Mouse (Mus musculus) thymus, postnatal 10 days (tissue): ENCODE results near the gene Gas2l1.

Source experiments
- DNase-seq, 2 experiments: peaks; one replicate each; pipeline ENCODE4 v3.0.0; 2021; ENCODE audit warnings: low spot score in 2 of 2

The Gas2l1 gene

DNA sequence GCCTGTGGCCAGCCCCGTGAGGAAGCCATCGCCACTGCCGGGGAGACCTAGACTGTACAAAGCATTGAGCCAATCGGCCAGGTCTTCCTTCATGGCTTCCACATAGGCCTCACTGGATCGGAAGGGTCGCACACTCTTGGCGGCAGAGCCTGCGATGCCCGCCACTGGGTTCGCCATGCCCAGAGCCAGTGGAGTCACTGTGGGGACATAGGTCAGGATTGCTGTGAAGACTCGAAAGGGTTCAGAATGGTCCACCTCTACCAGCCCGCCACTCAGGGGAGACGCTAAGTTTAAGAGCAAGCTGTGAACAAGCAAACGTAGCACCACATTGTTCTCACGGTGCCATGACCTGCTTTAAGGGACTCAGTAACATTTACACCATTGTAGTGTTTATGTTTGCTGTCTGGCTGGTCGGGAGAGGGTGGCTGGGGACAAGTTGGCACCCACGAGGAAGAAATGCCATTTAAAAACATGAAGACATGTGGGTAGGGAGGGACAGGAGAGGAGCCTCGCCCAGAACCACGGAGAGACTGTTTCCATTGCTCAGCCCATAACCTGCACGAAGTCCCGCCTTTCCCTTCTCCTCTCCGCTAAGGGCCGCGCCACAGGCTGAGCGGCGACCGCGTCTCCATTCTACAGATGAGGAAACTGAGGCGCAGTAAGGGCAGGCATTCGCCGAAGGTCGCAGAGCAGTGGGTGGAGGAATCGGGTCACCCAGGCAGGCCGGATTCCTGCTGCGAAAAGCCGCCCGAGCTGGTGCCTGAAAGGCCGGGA is 658 bp downstream of the Gas2l1 start:
- no peak for DNase-seq

DNA sequence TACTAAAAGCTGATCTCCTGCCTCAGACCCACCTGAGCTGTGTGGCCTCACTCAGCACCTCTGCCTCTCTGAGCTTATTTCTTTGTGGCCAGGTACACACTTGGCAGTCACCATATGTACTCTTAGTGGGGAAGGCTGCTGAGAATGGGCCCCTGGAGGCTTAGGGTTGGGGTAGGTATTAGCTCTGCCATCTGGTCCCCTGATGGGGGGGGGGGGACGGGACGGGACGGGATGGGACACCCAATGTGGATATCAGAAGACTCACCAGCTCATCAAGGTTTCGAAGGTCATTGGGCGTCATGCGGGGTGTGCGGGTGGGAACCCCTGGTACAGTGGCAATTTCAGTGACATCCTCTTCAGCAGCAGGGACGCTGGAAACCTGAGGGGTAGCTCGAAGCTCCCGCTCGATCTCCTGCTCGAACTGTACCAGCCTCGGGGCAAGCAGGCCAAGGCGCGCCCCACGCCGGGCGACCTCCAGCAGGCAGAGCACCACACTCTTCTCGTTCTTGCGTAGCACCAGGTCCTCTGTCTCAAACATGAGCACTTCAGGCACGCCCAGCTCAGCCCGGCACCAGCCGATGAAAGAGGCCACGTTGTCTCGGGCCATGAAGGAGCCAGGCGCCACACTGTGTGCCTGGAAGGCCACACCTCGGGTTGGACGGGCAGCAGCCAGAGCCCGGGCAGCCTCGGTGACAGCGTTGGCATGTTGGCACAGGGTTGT is 1.4 kb downstream of the Gas2l1 start:
- DNase-seq, result no peak

DNA sequence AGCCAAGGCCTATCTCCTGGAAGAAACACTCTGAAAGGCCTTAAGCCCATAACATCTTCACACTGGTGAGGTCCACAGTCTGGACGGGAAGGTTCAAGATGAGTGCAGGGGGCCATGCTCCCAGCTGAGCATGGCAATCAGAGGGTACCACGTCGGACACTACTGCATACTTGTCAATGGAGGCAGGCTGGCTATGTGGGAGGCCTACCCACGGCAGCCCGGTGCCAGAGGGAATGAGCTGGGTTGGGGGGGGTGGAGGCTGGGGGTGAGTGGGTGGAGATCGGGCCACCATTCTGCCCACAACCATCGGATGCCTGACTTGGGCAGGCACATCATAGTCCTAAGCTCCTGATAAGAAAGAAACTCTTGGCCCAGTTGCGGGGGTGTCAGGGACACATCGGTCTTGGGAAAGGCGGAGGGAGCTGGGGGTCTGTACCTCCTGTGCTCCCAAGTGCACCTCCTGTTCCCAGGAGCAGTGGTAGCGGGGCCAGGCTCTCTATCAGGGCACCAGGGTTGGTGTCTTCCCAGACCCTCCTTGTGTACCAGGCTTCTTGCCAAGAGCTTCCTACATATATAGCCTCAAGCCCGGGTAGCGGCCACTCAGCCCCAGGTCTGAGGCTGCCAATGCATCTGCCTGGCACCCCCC is 2.1 kb downstream of the Gas2l1 start:
- no peak for DNase-seq

DNA sequence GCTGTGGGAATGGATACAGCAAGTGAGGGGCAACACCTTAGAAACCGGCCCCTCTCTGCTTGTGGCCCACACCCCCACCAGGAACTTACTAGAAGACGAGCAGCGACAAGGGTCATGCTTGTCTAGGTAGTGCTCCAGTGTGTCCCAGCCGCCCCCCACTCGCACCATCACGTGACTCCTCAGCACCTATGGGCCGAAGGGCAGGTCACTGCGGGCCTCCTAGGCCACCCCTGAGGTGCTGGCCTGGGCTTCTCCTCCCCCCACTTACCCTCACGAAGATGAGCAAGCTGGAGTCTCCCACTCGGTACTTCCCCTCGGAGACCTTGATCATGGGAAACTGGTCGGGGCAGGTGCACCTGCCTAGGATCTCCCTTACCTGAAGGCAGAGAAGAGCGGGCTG is 2.8 kb downstream of the Gas2l1 start:
- DNase-seq, result no peak

DNA sequence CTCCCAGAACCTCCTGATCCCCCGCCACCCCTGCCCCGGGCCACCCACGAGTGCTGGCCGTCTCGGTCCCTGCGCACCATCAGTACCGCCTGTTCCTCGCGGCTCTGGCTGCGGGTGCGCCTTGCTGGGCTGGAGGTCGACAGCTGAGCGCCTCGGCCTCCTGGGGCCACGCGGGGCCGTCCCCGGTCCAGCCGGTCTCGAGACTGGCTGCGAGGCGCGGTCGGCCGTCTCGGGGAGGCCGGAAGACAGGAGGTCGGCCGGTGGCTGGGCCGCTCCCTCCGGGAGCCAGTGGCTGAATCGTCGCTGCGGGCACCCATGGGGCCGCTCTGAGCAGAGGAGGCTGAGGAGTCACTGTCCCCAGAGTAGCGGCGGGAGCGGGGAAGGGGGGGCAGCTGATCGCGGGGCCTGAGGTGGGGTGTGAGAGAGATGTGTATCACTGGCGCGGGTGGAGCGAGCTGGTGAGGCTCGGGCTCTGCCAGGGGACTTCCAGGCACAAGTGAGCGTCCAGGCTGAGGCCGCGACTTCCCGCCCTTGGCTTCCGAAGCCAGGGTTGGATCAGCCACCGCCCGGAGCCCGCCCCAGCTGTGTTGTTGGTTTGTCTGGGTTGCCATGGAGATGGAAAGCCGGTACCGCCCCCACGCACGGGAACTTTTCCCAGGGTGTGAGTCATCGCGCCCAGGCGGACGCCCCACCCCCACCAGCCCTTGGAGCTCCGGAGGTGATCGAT is 3.6 kb downstream of the Gas2l1 start:
- peak; percentile 31 to 35 for DNase-seq

DNA sequence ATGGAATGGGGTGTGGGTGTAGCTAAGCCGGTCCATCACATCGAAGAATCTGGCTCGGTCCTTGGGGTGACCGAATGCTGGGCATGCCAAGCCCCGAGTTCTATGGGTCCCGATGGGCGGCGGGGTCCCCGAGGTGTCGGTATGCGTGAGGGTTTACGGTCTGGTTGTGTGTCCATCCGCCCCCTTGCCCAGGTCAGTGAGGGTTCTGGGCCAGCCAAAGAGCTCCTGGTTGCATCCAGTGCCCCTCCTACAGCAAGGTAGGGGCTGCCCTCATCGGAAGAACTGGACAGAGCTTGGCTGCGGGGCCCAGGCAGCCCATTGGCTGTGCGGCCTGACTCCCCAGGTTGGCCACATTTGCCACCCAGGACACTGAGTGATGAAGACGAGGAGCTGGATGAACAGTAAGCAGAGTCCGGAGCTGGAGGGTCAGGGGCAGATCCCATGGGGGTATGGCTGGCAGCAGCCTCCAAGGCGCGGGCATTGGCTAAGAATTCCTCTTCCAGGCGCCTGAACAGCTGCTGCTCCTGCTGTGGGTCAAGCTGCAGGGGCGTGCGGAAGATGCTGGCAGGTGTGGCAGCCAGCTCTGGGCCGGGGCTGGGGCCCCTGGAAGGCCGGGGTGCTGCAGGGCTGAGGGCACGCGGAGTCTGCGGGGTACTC is 4.2 kb downstream of the Gas2l1 start:
- no peak for DNase-seq

DNA sequence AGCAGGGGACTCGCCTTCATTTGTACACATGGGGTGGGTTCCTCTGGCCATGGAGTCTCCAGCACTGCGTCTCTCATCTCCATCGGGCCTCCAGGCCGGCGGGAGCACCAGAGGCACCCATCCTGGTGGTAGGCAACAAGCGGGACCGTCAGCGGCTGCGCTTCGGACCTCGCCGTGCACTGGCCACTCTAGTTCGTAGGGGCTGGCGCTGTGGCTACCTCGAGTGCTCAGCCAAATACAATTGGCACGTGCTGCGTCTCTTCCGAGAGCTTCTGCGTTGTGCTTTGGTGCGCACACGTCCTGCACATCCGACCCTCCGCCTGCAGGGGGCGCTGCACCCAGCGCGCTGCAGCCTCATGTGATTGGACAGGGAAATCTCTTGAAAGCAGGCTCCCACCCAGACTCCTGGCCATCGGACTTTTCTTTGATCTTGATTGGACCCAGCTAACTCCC is 5.4 kb downstream of the Gas2l1 start:
- DNase-seq, result no peak

DNA sequence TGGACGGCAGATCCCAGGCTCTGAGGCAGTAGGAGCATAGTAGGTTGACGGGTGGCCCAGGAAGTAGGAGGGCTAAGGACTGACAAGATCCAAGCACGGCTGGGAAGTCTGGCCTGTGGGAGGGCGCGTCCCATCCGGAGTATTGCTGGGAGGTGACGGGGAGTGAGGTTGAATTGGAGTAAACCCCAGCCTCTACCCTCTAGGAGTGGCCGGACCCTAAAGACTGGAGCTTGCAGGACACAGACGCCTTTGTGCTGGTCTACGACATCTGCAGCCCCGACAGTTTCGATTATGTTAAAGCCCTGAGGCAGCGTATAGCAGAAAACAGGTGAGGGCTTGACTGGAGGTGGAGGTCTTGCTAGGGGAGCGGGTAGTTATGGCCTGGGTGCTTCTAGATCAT is 5.9 kb downstream of the Gas2l1 start:
- no peak for DNase-seq

DNA sequence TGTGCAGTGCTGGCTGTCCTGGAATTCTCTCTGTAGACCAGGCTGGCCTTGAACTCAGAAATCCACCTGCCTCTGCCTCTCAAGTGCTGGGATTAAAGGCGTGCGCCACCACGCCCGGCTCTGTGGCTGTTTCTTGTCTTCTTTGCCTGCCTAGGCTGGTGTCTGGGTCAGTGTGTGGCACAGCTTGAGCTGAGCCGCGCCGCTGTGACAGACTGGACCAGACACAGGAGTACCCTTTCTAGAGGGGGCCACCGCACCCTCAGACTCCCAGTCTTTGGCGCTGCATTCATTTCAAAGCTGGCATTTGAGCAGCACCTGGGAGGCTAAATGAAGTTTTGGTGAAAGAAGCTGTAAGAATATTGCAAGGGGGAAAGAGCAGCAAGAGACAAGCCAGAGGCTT is 6.3 kb downstream of the Gas2l1 start:
- no peak for DNase-seq

DNA sequence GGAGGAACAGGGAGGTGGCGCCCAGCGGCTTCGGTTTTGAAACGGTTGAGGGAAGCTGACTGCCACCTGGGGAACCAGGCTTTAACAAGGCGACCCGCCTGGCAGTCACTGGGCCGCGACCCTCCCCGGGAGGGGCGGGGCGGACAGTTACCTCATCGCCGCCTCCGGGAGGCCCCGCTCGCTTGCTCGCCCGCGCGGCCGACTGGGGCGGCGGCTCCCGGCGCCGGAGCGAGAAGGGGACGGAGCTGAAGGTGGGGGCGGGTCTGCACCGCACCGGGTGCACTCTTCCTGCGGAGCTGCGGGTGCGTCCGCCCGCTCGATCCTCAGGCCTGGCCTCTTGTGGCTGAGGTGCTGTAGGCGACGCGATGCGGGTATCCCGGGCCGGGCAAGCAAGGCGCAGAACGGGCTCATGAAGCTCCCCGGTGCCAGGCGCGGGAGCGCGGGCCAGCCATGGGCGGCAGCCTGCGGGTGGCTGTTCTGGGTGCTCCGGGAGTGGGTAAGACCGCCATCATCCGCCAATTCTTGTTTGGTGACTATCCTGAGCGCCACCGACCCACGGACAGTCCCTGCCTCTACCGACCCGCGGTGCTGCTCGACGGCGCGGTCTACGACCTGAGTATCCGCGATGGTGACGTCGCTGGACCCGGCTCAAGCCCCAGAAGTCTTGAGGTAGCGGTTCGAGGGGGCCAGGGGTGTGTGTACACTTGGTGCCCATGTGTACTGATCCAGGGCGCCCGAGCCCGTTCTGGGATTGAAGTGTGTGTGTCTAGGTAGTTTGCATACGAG is 7.1 kb downstream of the Gas2l1 start, which contains the start of gene Rasl10a:
Gene Rasl10a, plus strand, starts transcription at position 273 of the 786 bp plus-strand sequence.
- peak; percentile 29 to 51 for DNase-seq

DNA sequence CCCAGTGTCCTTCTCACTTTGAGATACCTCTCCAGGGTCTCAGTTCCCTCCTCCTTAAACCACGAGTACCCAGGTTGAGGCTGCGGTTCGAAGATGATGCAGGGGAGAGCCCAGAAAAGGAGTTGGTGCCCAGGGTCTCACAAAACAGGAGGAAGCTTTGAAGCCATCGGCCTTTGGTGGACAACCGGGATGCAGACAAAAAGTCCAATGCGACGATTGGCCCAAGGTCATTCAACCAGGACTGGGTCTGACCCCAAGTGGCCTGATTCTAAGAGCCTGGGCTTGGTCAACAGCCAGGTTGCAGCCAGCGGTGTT is 7.6 kb downstream of the Gas2l1 start:
- no peak for DNase-seq

DNA sequence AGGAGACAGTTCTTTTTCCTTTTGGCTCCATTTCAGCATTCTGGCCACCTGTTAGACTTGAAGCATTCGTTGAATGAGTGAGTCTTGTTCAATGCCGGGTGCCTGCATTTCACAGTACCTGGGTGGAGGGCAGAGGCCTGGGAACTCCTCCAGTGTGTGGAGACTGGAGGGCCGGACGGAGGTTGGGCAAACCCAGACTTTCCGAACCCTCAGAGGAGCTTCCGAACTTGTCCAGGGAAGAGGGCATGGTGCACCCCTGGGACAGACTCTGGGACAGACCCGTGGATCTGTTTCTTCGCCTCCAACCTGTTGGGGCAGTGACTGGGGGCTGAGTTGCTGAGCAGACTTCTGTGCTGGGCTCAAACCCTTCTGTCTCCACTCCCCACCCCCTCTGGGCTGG is 8.1 kb downstream of the Gas2l1 start:
- no peak for DNase-seq

DNA sequence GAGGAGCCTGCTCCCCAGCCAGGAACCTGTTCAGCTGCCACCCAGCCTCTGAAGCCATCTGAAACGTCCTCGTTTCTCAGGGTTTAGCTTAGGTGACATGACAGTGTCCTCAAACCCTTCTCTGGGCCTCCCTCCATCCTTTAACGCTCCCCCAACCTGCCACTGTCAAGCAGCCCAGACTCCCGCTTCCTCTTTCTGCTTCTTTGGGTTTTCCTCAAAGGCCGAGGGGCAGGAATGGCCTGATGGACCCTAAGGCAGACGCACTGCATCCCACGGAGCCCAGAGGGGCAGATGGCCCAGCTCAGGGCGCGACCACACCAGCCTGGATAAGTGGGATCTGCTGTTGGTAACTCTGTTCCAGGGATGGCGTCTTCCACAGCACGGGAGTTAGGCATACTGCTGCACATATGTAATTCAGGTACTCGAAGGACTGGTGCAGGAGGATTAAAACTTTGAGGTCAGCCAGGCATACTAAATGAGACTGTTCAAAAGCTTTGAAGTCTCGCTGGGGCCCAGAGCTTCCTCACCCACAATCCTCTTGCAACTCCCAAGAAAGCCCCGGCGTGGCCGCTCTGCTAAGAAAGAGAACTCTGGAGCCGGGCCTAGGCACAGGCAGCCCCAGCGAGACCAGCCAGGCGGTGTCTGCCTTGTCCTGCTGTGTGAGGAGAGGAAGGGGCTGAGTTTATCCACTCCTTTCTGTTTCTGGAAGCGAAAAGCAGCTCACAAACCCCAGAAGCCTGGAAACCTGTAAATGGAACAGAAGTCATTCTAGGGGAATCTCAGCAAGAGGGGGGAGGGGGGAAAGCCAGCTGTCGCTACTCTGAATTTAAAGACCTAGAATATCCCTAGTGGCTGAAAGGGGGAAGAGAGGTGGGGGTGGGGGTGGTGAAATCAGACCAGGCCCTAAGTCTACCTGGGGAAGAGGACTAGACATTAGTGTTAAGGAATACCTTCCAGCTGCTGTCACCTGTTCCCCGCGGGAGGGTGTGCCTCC is 8.9 kb downstream of the Gas2l1 start:
- DNase-seq, result no peak

DNA sequence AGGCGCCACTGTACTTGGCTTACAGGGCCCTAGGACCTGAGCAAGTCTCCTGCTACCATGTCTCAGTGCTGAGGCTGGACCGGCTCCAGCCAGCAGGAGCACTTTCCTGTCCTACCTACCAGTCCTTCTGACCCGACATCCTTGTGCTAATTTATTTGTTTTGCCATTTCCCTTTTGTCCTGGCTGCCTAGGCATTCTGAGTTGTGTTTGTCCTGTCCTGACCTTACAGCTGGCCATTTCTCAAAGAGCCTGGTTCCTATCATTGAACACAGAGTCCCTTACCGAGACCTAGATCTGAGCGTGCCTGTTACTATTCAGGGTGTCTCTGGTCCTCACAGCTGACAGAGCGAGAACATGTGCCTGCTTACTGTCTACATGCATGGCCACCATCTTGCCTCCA is 10.3 kb downstream of the Gas2l1 start:
- DNase-seq, result no peak

DNA sequence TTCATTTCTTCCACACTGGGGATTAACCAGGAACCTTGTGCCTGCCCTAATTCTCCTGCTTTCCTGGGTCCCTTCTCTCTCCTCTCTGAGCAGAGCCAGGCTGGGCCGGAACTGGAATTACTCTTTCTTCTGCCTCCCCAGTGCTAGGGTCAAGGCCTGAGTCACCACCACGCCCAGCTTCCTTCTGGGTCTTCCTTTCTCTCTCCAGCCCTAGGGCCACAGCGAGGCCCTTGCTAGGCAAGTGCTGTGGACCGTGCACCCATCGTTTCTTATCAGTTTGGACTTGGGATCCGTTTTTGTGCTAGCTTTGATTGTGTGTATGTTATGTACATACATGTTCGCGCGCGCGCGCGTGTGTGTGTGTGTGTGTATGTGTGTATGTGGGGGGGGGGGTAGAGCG is 11.0 kb downstream of the Gas2l1 start:
- DNase-seq, result no peak

DNA sequence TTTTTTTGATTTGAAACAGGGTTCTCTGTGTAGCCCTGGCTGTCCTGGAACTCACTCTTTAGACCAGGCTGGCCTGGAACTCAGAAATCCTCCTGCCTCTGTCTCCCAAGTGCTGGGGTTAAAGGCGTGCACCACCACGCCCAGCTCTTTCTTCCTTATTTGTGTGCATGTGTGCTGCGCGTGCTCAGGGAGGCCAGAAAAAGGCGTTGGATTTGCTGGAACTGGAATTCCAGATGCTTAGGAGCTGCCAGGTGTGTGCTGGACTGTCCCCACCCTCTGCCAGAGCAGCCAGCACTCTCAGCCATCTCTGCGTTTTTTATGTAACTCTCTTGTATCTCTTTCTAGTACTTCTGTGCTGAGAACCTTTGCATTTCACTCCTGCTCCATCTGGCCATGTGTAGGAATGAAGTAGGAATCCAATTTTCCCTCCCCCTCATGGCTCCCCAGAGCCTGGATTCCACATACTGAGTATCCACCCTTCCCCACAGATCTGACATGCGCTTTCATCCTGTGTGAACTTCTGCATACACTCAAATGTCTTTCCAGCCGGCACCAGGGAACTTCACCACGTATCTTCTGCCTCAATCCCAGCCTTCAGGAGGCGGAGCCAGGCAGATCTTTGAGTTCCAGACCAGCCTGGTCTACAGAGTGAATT is 12.8 kb downstream of the Gas2l1 start:
- no peak for DNase-seq

DNA sequence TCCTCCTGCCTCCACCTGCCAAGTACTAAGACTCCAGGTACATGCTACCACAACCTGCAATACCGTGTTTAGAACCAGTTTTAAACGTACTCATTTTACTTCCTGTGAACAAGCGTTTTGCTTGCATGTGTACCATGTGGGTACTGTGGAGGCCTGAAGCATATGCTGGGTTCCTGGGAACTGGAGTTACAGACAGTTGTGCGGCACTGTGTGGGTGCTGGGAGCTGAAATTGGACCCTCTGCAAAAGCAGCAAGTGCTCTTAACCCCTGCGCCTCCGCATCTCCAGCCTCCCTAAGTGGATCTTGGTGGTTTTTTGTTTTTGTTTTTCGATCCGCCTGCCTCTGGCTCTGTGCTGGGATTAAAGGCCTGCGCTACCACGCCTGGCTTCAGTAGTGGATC is 13.5 kb downstream of the Gas2l1 start:
- DNase-seq, result no peak

DNA sequence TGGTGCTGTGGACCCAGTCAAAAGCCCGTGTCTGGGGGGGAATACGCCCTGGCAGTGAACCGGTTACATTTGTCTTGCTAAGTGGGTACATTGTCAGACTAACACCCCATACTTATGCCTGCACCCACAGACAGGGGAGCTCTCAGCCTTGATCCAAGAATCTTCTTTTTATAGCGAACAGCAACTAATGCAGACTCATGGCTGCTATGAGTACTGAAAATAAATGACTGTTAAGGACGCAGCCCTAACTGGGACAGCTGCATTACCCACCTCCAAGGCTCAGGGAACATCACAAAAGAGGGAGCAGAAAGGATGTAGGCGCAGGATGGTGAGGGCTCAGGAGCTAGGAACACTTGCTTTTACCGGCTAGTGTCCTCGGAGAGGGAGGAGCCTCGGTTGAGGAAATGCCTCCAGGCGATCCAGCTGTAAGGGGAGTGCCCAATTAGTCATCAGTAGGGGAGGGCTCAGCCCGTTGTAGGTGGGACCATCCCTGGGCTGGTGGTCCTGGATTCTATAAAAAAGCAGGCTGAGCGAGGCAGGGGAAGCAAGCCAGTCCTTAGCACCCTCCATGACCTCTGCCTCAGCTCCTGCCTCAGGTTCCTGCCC is 18.7 kb downstream of the Gas2l1 start:
- DNase-seq, result no peak
